Mouse (Mus musculus) forebrain, embryonic 15.5 days (tissue): ENCODE measurements at regions not wholly inside any gene's neighbourhood (a gene's known extent, or its start where the extent isn't known, plus 50 kb on each side); places are given as distances from the start of the nearest gene placed in this dataset.

Experiments
- ATAC-seq: fragments of 200-750 bp; cut with Nextera tagmentation; replicated peaks from 2 replicates; pipeline ENCODE4 v1.8.0; 2017; ENCODE audit warnings: mild to moderate bottlenecking, moderate TSS enrichment, moderate library complexity
- H3K27ac ChIP-seq: fragments of 300-500 bp; sonication (generic); replicated peaks from 2 replicates; pipeline ENCODE4 v1.5.1; 2015; ENCODE audit warnings: mild to moderate bottlenecking, inconsistent platforms
- H3K27me3 ChIP-seq: fragments of 300-500 bp; sonication (generic); 2 replicates; pipeline ENCODE4 v1.6.1; 2015; ENCODE audit warnings: inconsistent platforms
- H3K36me3 ChIP-seq: fragments of 300-500 bp; sonication (generic); 2 replicates; pipeline ENCODE4 v1.6.1; 2015; ENCODE audit warnings: mild to moderate bottlenecking, inconsistent platforms
- H3K4me1 ChIP-seq: fragments of 300-500 bp; sonication (generic); 2 replicates; pipeline ENCODE4 v1.6.1; 2015; ENCODE audit warnings: inconsistent platforms
- H3K4me2 ChIP-seq: fragments of 300-500 bp; sonication (generic); replicated peaks from 2 replicates; pipeline ENCODE4 v1.6.1; 2015; ENCODE audit warnings: mild to moderate bottlenecking, inconsistent platforms
- H3K4me3 ChIP-seq: fragments of 300-500 bp; sonication (generic); 2 replicates; pipeline ENCODE4 v1.5.1; 2015; ENCODE audit warnings: mild to moderate bottlenecking, inconsistent platforms
- H3K9ac ChIP-seq: fragments of 300-500 bp; sonication (generic); replicated peaks from 2 replicates; pipeline ENCODE4 v1.6.1; 2015; ENCODE audit warnings: mild to moderate bottlenecking, inconsistent platforms
- H3K9me3 ChIP-seq: fragments of 300-500 bp; sonication (generic); 2 replicates; pipeline ENCODE4 v1.6.1; 2016; ENCODE audit warnings: inconsistent platforms
- WGBS: fragments of 180-500 bp; shearing (Covaris S2); methylation state at CpG from one replicate; pipeline ENCODE4 v1.1.7; 2015; ENCODE audit warnings: mixed read lengths; 5-methylcytosine and 5-hydroxymethylcytosine counted together

- Histone ChIP-seq H3K27me3 (no peaks in the 10 kb centered on the region), H3K36me3 (no peaks in the 10 kb centered on the region), H3K9ac (no peak overlapping the region), H3K27ac (no peak overlapping the region), H3K9me3 (no peaks in the 10 kb centered on the region), H3K4me3 (no peak overlapping the region), H3K4me1 (no peaks in the 10 kb centered on the region), H3K4me2 (no peak overlapping the region)
- 97% methylated on average over 6 of the region's 6 CpGs for WGBS
- no peak for ATAC-seq
Measured at GRCm38 (mm10) chr4:39508866-39509265, 58.8 kb downstream of the 1700009N14Rik start.

- H3K36me3 ChIP-seq, result no peaks in the 10 kb centered on the region
- WGBS, result 44% methylated on average over 2 of the region's 2 CpGs
- no peaks in the 10 kb centered on the region for H3K4me1 ChIP-seq
- H3K4me2 ChIP-seq, result no peak overlapping the region
- no peak for ATAC-seq
- no peak overlapping the region for H3K4me3 ChIP-seq
- H3K27ac ChIP-seq, result no peak overlapping the region
- no peaks in the 10 kb centered on the region for H3K27me3 ChIP-seq
- no peaks in the 10 kb centered on the region for H3K9me3 ChIP-seq
- H3K9ac ChIP-seq, result no peak overlapping the region
Measured at GRCm38 (mm10) chr4:39527492-39527891, 77.4 kb downstream of the 1700009N14Rik start.

GRCm38 (mm10) chr4:39528661-39529060, 78.6 kb downstream of the 1700009N14Rik start:
- WGBS, result 40% methylated on average over 4 of the region's 4 CpGs
- Histone ChIP-seq H3K9me3 (no peaks in the 10 kb centered on the region), H3K27me3 (no peaks in the 10 kb centered on the region), H3K36me3 (no peaks in the 10 kb centered on the region), H3K27ac (no peak overlapping the region), H3K4me1 (no peaks in the 10 kb centered on the region), H3K9ac (no peak overlapping the region), H3K4me3 (no peak overlapping the region), H3K4me2 (no peak overlapping the region)
- ATAC-seq, result no peak

GRCm38 (mm10) chr4:39556101-39556763, 106.1 kb downstream of the 1700009N14Rik start:
- Histone ChIP-seq H3K9ac (no peak overlapping the region), H3K9me3 (no peaks in the 10 kb centered on the region), H3K4me1 (no peaks in the 10 kb centered on the region), H3K4me3 (no peak overlapping the region), H3K27ac (no peak overlapping the region), H3K36me3 (no peaks in the 10 kb centered on the region), H3K27me3 (no peaks in the 10 kb centered on the region), H3K4me2 (no peak overlapping the region)
- no peak for ATAC-seq
- WGBS, result 93% methylated on average over 3 of the region's 3 CpGs

- no peaks in the 10 kb centered on the region for H3K27me3 ChIP-seq
- H3K4me2 ChIP-seq, result no peak overlapping the region
- no peaks in the 10 kb centered on the region for H3K9me3 ChIP-seq
- no peak overlapping the region for H3K9ac ChIP-seq
- H3K27ac ChIP-seq, result no peak overlapping the region
- no peak overlapping the region for H3K4me3 ChIP-seq
- H3K4me1 ChIP-seq, result no peaks in the 10 kb centered on the region
- 84% methylated on average over 2 of the region's 2 CpGs for WGBS
- ATAC-seq, result no peak
- no peaks in the 10 kb centered on the region for H3K36me3 ChIP-seq
Measured at GRCm38 (mm10) chr4:39597426-39597825, 147.3 kb downstream of the 1700009N14Rik start.

GRCm38 (mm10) chr4:39605046-39605445, 155.0 kb downstream of the 1700009N14Rik start:
- no peaks in the 10 kb centered on the region for H3K9me3 ChIP-seq
- no peaks in the 10 kb centered on the region for H3K36me3 ChIP-seq
- no peak overlapping the region for H3K4me2 ChIP-seq
- no peak for ATAC-seq
- H3K27me3 ChIP-seq, result no peaks in the 10 kb centered on the region
- 96% methylated on average over 5 of the region's 5 CpGs for WGBS
- no peak overlapping the region for H3K27ac ChIP-seq
- H3K9ac ChIP-seq, result no peak overlapping the region
- H3K4me3 ChIP-seq, result no peak overlapping the region
- H3K4me1 ChIP-seq, result no peaks in the 10 kb centered on the region

GRCm38 (mm10) chr4:39644136-39644535, 194.0 kb downstream of the 1700009N14Rik start:
- H3K4me1 ChIP-seq, result no peaks in the 10 kb centered on the region
- no peak for ATAC-seq
- H3K4me3 ChIP-seq, result no peak overlapping the region
- no peak overlapping the region for H3K27ac ChIP-seq
- H3K27me3 ChIP-seq, result no peaks in the 10 kb centered on the region
- no peak overlapping the region for H3K9ac ChIP-seq
- H3K4me2 ChIP-seq, result no peak overlapping the region
- no peaks in the 10 kb centered on the region for H3K9me3 ChIP-seq
- H3K36me3 ChIP-seq, result no peaks in the 10 kb centered on the region
- WGBS, result 81% methylated on average over 7 of the region's 7 CpGs

GRCm38 (mm10) chr4:39644849-39645248, 194.8 kb downstream of the 1700009N14Rik start:
- Histone ChIP-seq H3K9me3 (no peaks in the 10 kb centered on the region), H3K27ac (no peak overlapping the region), H3K9ac (no peak overlapping the region), H3K4me1 (no peaks in the 10 kb centered on the region), H3K36me3 (no peaks in the 10 kb centered on the region), H3K4me3 (no peak overlapping the region), H3K27me3 (no peaks in the 10 kb centered on the region), H3K4me2 (no peak overlapping the region)
- WGBS, result 53% methylated on average over 5 of the region's 5 CpGs
- ATAC-seq, result peak; percentile 78

- Histone ChIP-seq H3K27me3 (no peaks in the 10 kb centered on the region), H3K9me3 (no peaks in the 10 kb centered on the region), H3K9ac (no peak overlapping the region), H3K27ac (no peak overlapping the region), H3K4me3 (no peak overlapping the region), H3K36me3 (no peaks in the 10 kb centered on the region), H3K4me2 (no peak overlapping the region), H3K4me1 (no peaks in the 10 kb centered on the region)
- ATAC-seq, result no peak
- 72% methylated on average over 2 of the region's 2 CpGs for WGBS
Measured at GRCm38 (mm10) chr4:39660538-39660937, 210.4 kb downstream of the 1700009N14Rik start.

- H3K4me1 ChIP-seq, result no peaks in the 10 kb centered on the region
- no peak overlapping the region for H3K27ac ChIP-seq
- H3K27me3 ChIP-seq, result no peaks in the 10 kb centered on the region
- no peak for ATAC-seq
- no peaks in the 10 kb centered on the region for H3K9me3 ChIP-seq
- no peak overlapping the region for H3K4me3 ChIP-seq
- WGBS, result 80% methylated on average over 7 of the region's 7 CpGs
- H3K36me3 ChIP-seq, result no peaks in the 10 kb centered on the region
- H3K9ac ChIP-seq, result no peak overlapping the region
- no peak overlapping the region for H3K4me2 ChIP-seq
Measured at GRCm38 (mm10) chr4:39672609-39673008, 222.5 kb downstream of the 1700009N14Rik start.

GRCm38 (mm10) chr4:39695236-39695635, 245.1 kb downstream of the 1700009N14Rik start:
- Histone ChIP-seq H3K36me3 (no peaks in the 10 kb centered on the region), H3K4me2 (no peak overlapping the region), H3K27me3 (no peaks in the 10 kb centered on the region), H3K4me1 (no peaks in the 10 kb centered on the region), H3K4me3 (no peak overlapping the region), H3K9me3 (no peaks in the 10 kb centered on the region), H3K27ac (no peak overlapping the region), H3K9ac (no peak overlapping the region)
- no peak for ATAC-seq
- WGBS, result 10% methylated on average over 4 of the region's 4 CpGs

- Histone ChIP-seq H3K36me3 (no peaks in the 10 kb centered on the region), H3K9me3 (no peaks in the 10 kb centered on the region), H3K27ac (no peak overlapping the region), H3K4me3 (no peak overlapping the region), H3K4me1 (no peaks in the 10 kb centered on the region), H3K9ac (no peak overlapping the region), H3K4me2 (no peak overlapping the region), H3K27me3 (no peaks in the 10 kb centered on the region)
- peak; percentile 72 for ATAC-seq
- WGBS, result 23% methylated on average over 5 of the region's 5 CpGs
Measured at GRCm38 (mm10) chr4:39697565-39697964, 247.5 kb downstream of the 1700009N14Rik start.

GRCm38 (mm10) chr4:39699347-39699746, 249.3 kb downstream of the 1700009N14Rik start:
- no peak overlapping the region for H3K27ac ChIP-seq
- H3K4me1 ChIP-seq, result no peaks in the 10 kb centered on the region
- 74% methylated on average over 2 of the region's 2 CpGs for WGBS
- H3K4me3 ChIP-seq, result no peak overlapping the region
- H3K27me3 ChIP-seq, result no peaks in the 10 kb centered on the region
- H3K9ac ChIP-seq, result no peak overlapping the region
- H3K9me3 ChIP-seq, result no peaks in the 10 kb centered on the region
- no peak overlapping the region for H3K4me2 ChIP-seq
- no peak for ATAC-seq
- H3K36me3 ChIP-seq, result no peaks in the 10 kb centered on the region
